Mouse (Mus musculus): ENCODE results near the gene Atp5j. TPM values are rescaled to one million over a fixed set of nuclear protein-coding genes. Genes with fewer than 3 reads are reported as not detected.

Atp5j gene
- 842 and 905 TPM in 2 replicates for polyA plus RNA-seq (2014; fragmentation: Nextera tagmentation; extraction: Ambion mirVana)

DNA sequence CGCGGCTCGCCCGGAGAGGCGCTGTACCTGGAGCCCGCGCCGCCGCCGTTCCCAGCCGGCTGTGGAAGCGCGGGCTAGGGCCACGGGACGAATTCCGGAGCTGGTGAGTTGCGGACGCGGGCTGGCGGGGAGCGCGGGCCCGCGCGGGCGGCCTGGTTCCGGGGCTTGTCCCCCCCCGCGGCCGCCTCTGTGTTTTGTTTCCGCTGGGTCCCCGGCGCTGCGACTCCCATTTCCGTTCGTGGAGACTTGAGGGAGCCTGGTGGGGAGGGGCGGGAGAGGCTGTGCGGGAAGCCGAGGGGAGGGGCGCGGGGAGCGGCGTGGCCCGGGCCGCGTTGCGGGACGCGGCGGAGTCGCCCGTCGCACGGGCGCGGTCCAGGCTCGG is at the start of gene Atp5j:
Gene Atp5j, minus strand, starts transcription at position 185 of the 382 bp plus-strand sequence.
- TF ChIP-seq CTCF (IDR thresholded peaks at IDR 0.05; ENCODE audit: low read depth): no peak

GRCm38 (mm10) chr16:84884572-84884971 is 49.1 kb upstream of the Atp5j start:
- 76% methylated on average over 8 of the region's 8 CpGs for WGBS
- Histone ChIP-seq H3K9ac (no peak overlapping the region), H3K27ac (ENCODE audit: low read depth) (no peak overlapping the region), H3K4me2 (no peak overlapping the region), H3K4me3 (ENCODE audit: low read depth, low read length) (no peak overlapping the region), H3K4me1 (ENCODE audit: insufficient read depth) (no peaks in the 10 kb centered on the region), H3K9me3 (ENCODE audit: low read depth, low read length) (no peaks in the 10 kb centered on the region), H3K27me3 (ENCODE audit: insufficient read depth, low read length) (no peaks in the 10 kb centered on the region), H3K36me3 (ENCODE audit: insufficient read depth) (no peaks in the 10 kb centered on the region)
- TF ChIP-seq CTCF (IDR thresholded peaks at IDR 0.05; ENCODE audit: low read depth): no peak
- DNase-seq (no peak), ATAC-seq (ENCODE audit: insufficient read depth) (no peak)

More for the DNA sequence above, at the start of gene Atp5j:
- peak within 1 kb of the TSS; percentile 98 for H3K27ac ChIP-seq (ENCODE audit: low read depth)
- DNase-seq (peak; percentile 83), ATAC-seq (ENCODE audit: insufficient read depth) (peak; percentile 66)
- H3K4me1 ChIP-seq (ENCODE audit: insufficient read depth): no peaks in the 10 kb centered on the region
- peak within 1 kb of the TSS; percentile 99 for H3K9ac ChIP-seq
- WGBS: under 1% methylated on average over 55 of the region's 57 CpGs
- peak within 1 kb of the TSS; percentile 92 for H3K4me3 ChIP-seq (ENCODE audit: low read depth, low read length)
- no peaks in the 10 kb centered on the region for H3K9me3 ChIP-seq (ENCODE audit: low read depth, low read length)
- H3K36me3 ChIP-seq (ENCODE audit: insufficient read depth): peaks cover 37% of the 10 kb centered on the region
- no peaks in the 10 kb centered on the region for H3K27me3 ChIP-seq (ENCODE audit: insufficient read depth, low read length)
- H3K4me2 ChIP-seq: peak within 1 kb of the TSS; percentile 72

DNA sequence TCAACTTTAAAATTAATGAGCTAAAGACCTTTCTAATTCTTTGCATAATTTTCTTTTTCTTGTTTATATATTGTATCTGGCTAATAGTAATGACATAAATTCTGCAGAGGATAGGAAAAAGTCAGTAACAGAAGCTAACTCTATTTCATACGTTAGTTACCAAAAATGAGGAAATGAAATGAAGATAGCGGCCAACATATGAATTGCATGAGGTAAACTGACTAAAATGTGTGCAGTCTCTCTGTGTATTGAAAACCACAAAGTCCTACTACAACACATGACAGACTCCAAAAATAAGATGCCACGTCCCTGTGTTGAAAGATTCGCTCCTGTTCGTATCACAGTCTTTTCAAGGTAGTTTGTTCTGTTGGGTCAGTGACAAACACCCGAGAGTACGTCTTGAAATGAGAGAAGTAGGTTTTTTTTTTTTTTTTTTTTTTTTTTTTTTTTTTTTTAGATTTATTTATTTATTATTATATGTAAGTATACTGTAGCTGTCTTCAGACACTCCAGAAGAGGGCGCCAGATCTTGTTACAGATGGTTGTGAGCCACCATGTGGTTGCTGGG is 46.4 kb upstream of the Atp5j start:
- no peaks in the 10 kb centered on the region for H3K27me3 ChIP-seq (ENCODE audit: insufficient read depth, low read length)
- no peak overlapping the region for H3K9ac ChIP-seq
- no peak overlapping the region for H3K4me3 ChIP-seq (ENCODE audit: low read depth, low read length)
- no peaks in the 10 kb centered on the region for H3K9me3 ChIP-seq (ENCODE audit: low read depth, low read length)
- H3K4me1 ChIP-seq (ENCODE audit: insufficient read depth): no peaks in the 10 kb centered on the region
- no peak for TF ChIP-seq CTCF (IDR thresholded peaks at IDR 0.05; ENCODE audit: low read depth)
- WGBS: 87% methylated on average over 7 of the region's 8 CpGs
- no peaks in the 10 kb centered on the region for H3K36me3 ChIP-seq (ENCODE audit: insufficient read depth)
- H3K4me2 ChIP-seq: no peak overlapping the region
- DNase-seq (no peak), ATAC-seq (ENCODE audit: insufficient read depth) (no peak)
- no peak overlapping the region for H3K27ac ChIP-seq (ENCODE audit: low read depth)

DNA sequence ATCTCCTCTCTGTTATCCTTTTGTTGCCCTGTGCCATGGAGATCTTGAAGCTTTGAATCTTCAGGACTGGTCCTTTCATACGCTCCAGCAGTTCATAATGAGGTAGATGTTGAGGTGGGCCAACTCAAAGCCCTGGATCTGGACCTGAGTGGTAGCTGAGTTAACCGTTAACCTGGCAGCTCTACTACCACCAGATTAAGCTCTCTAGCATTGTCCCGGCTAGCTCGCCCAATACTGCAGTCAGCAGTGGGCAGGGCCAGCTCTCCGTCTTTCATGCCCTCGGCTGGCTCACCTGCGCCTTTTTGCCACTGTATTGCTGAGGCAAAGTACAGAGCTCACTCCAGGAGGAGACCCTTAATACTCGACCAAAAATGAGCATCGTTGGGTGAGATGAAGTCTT is 45.7 kb upstream of the Atp5j start:
- TF ChIP-seq CTCF (IDR thresholded peaks at IDR 0.05; ENCODE audit: low read depth): no peak
- Histone ChIP-seq H3K4me1 (ENCODE audit: insufficient read depth) (peaks cover 3% of the 10 kb centered on the region; the same call in 1 of the 2 replicates), H3K9me3 (ENCODE audit: low read depth, low read length) (no peaks in the 10 kb centered on the region), H3K27ac (ENCODE audit: low read depth) (no peak overlapping the region), H3K4me2 (no peak overlapping the region), H3K4me3 (ENCODE audit: low read depth, low read length) (no peak overlapping the region), H3K27me3 (ENCODE audit: insufficient read depth, low read length) (no peaks in the 10 kb centered on the region), H3K9ac (no peak overlapping the region), H3K36me3 (ENCODE audit: insufficient read depth) (no peaks in the 10 kb centered on the region)
- WGBS: 88% methylated on average over 9 of the region's 9 CpGs
- ATAC-seq (ENCODE audit: insufficient read depth) (no peak), DNase-seq (no peak)

DNA sequence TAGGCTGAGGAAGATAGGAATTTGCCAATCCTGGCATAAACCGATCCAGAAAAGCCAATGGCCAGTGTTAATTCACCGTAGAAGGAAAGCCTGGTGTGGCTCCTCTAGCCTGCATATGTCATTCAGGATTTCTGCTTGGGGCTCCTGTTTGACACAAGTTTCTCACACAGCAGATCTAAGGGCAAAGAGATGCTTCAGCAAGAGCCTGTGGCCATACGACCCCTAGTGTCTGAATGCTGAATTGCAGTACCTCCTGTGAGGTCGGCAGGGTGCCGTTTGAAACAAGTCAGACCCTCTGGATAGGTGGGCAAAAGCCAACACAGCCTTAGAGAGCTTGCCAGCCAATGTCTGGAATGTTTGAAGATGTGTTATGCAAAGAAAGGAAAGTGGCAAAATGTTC is 43.7 kb upstream of the Atp5j start:
- no peak overlapping the region for H3K4me3 ChIP-seq (ENCODE audit: low read depth, low read length)
- H3K9ac ChIP-seq: no peak overlapping the region
- ATAC-seq (ENCODE audit: insufficient read depth): no peak; the same call in 1 of the 2 replicates
- no peaks in the 10 kb centered on the region for H3K9me3 ChIP-seq (ENCODE audit: low read depth, low read length)
- H3K36me3 ChIP-seq (ENCODE audit: insufficient read depth): no peaks in the 10 kb centered on the region
- H3K4me2 ChIP-seq: no peak overlapping the region
- peak; percentile 89 for DNase-seq
- WGBS: 21% methylated on average over 5 of the region's 5 CpGs
- H3K27ac ChIP-seq (ENCODE audit: low read depth): no peak overlapping the region
- H3K4me1 ChIP-seq (ENCODE audit: insufficient read depth): peaks cover 10% of the 10 kb centered on the region
- H3K27me3 ChIP-seq (ENCODE audit: insufficient read depth, low read length): no peaks in the 10 kb centered on the region
- TF ChIP-seq CTCF (IDR thresholded peaks at IDR 0.05; ENCODE audit: low read depth): peak; percentile 91

- no peaks in the 10 kb centered on the region for H3K9me3 ChIP-seq (ENCODE audit: low read depth, low read length)
- H3K36me3 ChIP-seq (ENCODE audit: insufficient read depth): no peaks in the 10 kb centered on the region
- H3K9ac ChIP-seq: no peak overlapping the region
- H3K27ac ChIP-seq (ENCODE audit: low read depth): no peak overlapping the region
- 39% methylated on average over 8 of the region's 8 CpGs for WGBS
- DNase-seq (peak; percentile 66), ATAC-seq (ENCODE audit: insufficient read depth) (peak; percentile 37; the same call in 1 of the 2 replicates)
- no peaks in the 10 kb centered on the region for H3K27me3 ChIP-seq (ENCODE audit: insufficient read depth, low read length)
- TF ChIP-seq CTCF (IDR thresholded peaks at IDR 0.05; ENCODE audit: low read depth): no peak
- H3K4me2 ChIP-seq: no peak overlapping the region
- no peak overlapping the region for H3K4me3 ChIP-seq (ENCODE audit: low read depth, low read length)
- peaks cover 10% of the 10 kb centered on the region for H3K4me1 ChIP-seq (ENCODE audit: insufficient read depth)
Observed at GRCm38 (mm10) chr16:84876082-84876481, 40.7 kb upstream of the Atp5j start.

- peaks cover 10% of the 10 kb centered on the region for H3K4me1 ChIP-seq (ENCODE audit: insufficient read depth)
- no peaks in the 10 kb centered on the region for H3K27me3 ChIP-seq (ENCODE audit: insufficient read depth, low read length)
- no peak overlapping the region for H3K9ac ChIP-seq
- no peak for TF ChIP-seq CTCF (IDR thresholded peaks at IDR 0.05; ENCODE audit: low read depth)
- H3K4me3 ChIP-seq (ENCODE audit: low read depth, low read length): no peak overlapping the region
- H3K27ac ChIP-seq (ENCODE audit: low read depth): no peak overlapping the region
- H3K9me3 ChIP-seq (ENCODE audit: low read depth, low read length): no peaks in the 10 kb centered on the region
- no peaks in the 10 kb centered on the region for H3K36me3 ChIP-seq (ENCODE audit: insufficient read depth)
- 53% methylated on average over 7 of the region's 7 CpGs for WGBS
- DNase-seq (no peak), ATAC-seq (ENCODE audit: insufficient read depth) (peak; percentile 70)
- peak overlapping the region; percentile 60 for H3K4me2 ChIP-seq
Observed at GRCm38 (mm10) chr16:84875718-84876035, 40.3 kb upstream of the Atp5j start.
